Mouse (Mus musculus) brain, embryonic 14.5 days (tissue): Measurements from ENCODE around the gene Col5a1. TPM values are rescaled to one million over a fixed set of nuclear protein-coding genes. Genes with fewer than 3 reads are reported as not detected.

ENCODE experiments used
- DNase-seq: peaks from one replicate; pipeline ENCODE4 v3.0.0-alpha.2; 2011; ENCODE audit warnings: low read depth
- CTCF ChIP-seq: fragments of 200-500 bp; IDR thresholded peaks from 2 replicates; pipeline ENCODE4 v1.5.1; 2012; ENCODE audit warnings: inconsistent platforms, mild to moderate bottlenecking, moderate library complexity, borderline replicate concordance; ENCODE audit not compliant: insufficient read depth, insufficient read length; ENCODE audit errors: extremely low read depth
- POLR2A ChIP-seq: fragments of 200-500 bp; IDR thresholded peaks from 2 replicates; pipeline ENCODE4 v1.6.1; 2012; ENCODE audit warnings: mild to moderate bottlenecking, inconsistent platforms, borderline replicate concordance; ENCODE audit not compliant: poor library complexity, insufficient read depth, insufficient read length, severe bottlenecking; ENCODE audit errors: extremely low read depth
- polyA plus RNA-seq: library from polyadenylated mRNA; depleted of rRNA; stranded (reverse); fragments of >200 nt; gene quantifications from 2 replicates; pipeline ENCODE4 v1.2.3, GENCODE M21; 2012

The Col5a1 gene
- polyA plus RNA-seq, 1 experiment: 29.8 TPM

- DNase-seq: peak; percentile 79
- TF ChIP-seq POLR2A: no peak
- no peak for TF ChIP-seq CTCF
Observed at GRCm38 (mm10) chr2:27957184-27957583, 71.0 kb downstream of the Col5a1 start.

GRCm38 (mm10) chr2:27959275-27959674, 73.0 kb downstream of the Col5a1 start:
- DNase-seq: no peak
- TF ChIP-seq CTCF (no peak), POLR2A (no peak)

DNA sequence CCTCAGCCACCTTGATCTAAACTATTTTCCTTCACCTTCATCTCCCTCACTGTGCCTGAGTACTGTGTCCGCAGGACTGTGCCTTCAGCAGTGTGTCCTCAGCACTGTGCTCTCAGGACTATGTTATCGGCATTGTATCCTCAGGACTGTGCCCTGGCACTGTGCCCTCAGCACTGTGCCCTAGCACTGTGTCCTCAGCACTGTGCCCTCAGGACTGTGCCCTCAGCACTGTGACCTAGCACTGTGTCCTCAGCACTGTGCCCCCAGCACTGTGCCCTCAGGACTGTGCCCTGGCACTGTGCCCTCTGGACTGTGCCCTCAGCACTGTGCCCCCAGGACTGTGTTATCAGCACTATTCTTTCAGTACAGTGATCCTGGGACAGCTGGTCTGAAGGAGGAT, 75.0 kb downstream of the Col5a1 start:
- TF ChIP-seq POLR2A (no peak), CTCF (no peak)
- no peak for DNase-seq

DNA sequence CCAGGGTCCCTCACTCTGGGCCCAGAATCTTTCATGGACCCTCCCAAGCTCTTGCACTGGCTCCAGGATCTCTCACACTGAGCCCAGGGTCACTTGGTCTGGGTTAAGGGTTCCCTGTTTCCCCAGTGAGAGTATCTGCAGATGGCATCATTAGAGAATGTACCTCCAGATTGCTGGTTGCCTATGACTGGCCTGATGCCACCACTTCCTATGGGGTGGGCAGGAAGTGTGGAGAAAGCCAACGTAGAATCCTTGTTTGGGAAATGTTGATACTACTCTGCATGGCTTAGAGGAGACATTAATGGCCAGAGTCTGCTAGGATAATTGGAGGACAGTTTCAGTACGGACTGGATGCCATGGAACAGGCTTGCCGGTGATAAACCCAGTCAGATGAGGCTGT, 76.2 kb downstream of the Col5a1 start:
- DNase-seq: no peak
- no peak for TF ChIP-seq POLR2A
- no peak for TF ChIP-seq CTCF

- peak; percentile 53 for DNase-seq
- no peak for TF ChIP-seq POLR2A
- TF ChIP-seq CTCF: peak; percentile 77
Observed at GRCm38 (mm10) chr2:27969158-27969557, 82.9 kb downstream of the Col5a1 start.

GRCm38 (mm10) chr2:27973840-27974239, 87.6 kb downstream of the Col5a1 start:
- TF ChIP-seq CTCF (peak; percentile 84), POLR2A (no peak)
- DNase-seq: peak; percentile 67

DNA sequence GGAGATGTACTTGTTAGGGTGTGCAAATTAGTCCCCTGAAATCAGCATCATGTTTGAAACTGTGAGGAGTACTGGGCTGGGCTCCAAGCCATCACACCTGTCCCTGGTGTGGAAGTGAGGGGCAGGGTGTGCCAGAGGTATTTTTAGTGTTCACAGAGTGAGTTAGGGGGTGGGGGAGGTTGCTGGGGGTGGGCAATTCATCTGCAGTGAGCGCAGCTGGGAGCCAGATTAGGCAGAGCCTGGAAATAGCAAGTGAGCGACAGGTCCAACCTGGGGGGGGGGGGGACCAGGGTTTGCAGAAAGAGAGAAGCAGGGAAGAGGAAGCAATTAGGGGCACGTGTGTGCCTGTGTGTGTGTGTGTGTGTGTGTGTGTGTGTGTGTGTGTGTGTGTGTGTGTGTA, 89.6 kb downstream of the Col5a1 start:
- DNase-seq: peak; percentile 48
- TF ChIP-seq POLR2A: no peak
- no peak for TF ChIP-seq CTCF

GRCm38 (mm10) chr2:27976512-27976911, 90.3 kb downstream of the Col5a1 start:
- DNase-seq: no peak
- TF ChIP-seq POLR2A: no peak
- no peak for TF ChIP-seq CTCF

GRCm38 (mm10) chr2:27981066-27981465, 94.8 kb downstream of the Col5a1 start:
- DNase-seq: no peak
- TF ChIP-seq CTCF (no peak), POLR2A (no peak)

DNA sequence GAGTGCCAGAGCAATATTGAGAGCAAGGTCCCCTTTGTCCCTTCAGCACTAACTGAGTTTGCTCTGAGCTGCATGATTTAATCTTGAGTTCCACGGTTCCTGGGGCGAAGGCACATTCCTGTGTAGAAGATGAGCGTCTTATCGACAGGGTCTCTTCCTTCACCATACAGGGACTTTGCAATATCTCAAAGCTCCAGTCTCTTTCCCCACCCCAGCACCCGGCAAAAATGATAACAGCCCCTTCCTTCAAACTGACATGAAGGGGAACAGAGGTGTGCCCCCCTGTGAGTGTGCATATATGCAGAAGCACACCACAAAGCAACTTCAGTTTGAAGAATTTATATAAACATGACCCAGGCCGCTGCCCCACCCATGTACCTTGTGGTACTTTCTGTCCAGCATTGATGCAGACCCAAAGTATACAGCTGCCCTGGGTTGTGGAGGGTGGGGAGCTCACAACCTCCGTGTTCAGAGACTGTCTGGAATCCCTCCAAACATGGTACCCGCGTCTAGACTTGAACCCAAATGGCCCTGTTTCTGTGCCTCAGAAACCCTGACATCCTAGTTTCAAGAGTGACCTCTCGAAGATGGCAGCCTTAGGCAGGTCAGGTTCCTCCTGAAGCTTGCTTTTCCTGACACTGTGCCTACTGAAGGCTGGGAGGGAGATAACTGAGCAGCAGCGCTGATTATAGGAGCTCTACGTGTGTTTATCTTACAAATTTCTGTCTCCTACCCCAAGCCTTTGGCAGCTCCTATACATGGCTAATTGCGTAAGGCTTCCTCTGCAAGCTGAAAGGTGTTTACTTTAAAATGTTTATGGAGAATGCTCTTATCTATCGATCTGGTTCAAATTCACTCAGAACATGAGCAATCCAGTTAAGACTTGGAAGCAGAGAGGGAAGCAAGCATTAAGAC, 95.7 kb downstream of the Col5a1 start:
- no peak for DNase-seq
- TF ChIP-seq CTCF: no peak
- no peak for TF ChIP-seq POLR2A

GRCm38 (mm10) chr2:27983093-27983492, 96.9 kb downstream of the Col5a1 start:
- no peak for DNase-seq
- TF ChIP-seq CTCF (no peak), POLR2A (no peak)

DNA sequence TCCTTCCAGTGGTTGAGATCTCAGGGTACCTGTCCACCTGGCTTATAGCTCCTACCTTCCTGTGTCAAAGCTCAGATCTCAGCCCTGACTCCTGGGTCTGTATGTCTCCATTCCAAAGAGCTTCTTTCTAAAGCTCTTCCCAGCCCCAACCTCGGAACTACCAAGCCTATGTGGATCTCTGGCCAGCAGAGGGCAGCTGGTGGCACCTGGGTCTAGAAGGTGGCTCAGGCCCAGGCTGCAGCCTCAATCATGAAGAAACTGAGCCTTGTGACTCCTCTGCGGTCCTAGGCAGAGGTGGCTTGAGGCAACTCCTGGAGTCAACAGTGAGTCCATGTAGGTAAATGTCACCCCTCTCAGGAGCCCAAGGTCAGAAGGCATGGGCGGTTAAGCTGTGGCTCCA, 97.7 kb downstream of the Col5a1 start:
- DNase-seq: peak; percentile 46

More for the DNA sequence above, 97.7 kb downstream of the Col5a1 start:
- TF ChIP-seq CTCF: peak; percentile 62
- TF ChIP-seq POLR2A: no peak
